Mouse (Mus musculus) heart, postnatal 36 days (tissue): ENCODE data around the gene Fryl. TPM values are rescaled to one million over a fixed set of nuclear protein-coding genes. Genes with fewer than 3 reads are reported as not detected.

Source experiments
- DNase-seq, 2 experiments: peaks; one replicate each; pipeline ENCODE4 v3.0.0; 2021 to 2022
- intact Hi-C: fragments of 180-260 bp; cut with DNase I; formaldehyde crosslinking; loops from one replicate; pipeline ENCODE4 v1.15.1; 2025
- total RNA-seq, 2 experiments: library from RNA; stranded (reverse); gene quantifications; 2 replicates each; pipeline ENCODE4 v1.2.3; 2021

Gene Fryl
- total RNA-seq, 2 experiments from 2014 or later: 37.6 to 45.2 TPM

DNA sequence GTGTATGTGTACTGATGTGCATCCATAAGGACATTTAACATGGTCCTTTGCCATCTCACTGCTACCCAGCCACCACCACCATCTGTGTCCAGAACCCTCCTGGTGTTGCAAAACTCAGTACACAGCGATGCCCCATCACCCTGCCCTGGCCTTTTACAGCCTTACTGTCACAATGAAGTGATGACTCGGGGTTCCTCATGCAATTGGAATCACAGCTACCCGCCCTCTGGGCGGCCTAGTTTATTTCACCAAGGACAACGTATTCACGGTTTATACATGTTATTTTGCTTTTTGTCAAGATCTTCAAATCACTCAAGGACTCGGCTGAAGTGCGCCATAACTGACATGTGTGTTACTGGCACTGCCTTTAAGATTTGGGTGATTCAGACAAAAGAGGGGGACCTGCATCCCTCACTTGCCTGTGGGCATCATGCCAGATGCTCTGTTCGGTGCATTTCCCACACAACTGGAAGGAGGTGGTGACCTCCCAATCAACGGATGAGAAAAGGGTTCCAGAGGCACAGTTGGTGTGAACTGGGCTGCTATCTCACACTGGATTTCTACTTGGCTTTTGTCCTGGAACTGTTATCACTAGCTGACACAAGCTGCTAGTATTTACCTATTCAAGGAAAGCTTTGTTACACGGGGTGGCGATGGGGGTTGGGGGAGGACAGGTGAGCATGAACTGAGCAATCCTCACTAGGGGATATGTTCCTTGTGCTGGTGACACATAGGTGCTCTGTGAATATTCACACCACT lies 27.9 kb downstream of the Fryl start:
- intact Hi-C loops: no loop called here
- no peak for DNase-seq

DNA sequence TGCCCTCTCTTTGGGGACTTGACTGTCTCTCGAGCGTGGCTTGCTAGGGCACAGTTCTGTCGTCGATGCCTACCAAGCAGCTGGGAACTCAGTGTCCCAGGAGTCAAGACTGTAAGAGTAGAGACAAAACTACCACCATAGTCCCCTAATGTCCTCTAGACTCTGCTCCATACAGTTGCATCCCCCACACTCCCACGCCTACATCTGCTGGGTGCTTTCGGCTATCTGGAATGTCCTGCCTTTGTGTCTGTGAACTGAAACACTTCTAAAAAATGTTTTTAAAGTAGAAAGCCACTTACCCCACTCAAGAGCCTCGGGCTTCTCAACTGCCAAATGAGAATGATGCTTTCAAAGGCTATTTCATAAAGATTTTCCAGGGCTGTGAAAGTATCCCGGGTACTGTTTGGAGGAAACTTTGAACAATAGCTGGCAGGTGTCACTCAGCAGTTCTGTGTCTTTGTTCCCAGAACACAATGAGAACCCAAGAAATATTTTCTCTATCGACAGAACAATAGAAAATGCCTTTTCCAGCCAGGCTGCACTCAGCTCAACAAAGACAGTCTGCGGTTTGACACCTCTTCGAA lies 28.8 kb downstream of the Fryl start:
- intact Hi-C loops: no loop called here
- DNase-seq: no peak

DNA sequence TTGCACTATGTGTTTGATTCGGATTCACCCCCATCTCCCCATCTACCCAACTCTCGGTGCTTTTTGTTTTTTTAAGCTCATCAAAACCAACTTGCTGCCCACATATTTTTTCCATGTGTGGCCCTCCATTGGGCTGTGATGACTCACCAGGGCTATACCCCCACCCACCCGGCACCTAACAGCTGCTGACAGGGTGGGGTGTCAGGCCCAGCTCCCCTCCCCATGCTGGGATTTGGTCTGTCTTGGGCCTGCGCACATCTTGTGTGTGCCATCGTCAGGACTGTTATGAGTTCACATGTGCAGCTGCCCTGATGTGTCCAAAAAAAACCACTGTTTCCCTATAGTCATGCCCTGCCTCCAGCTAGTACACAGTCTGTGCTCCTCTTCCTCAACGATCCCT lies 33.4 kb downstream of the Fryl start:
- intact Hi-C loops: loop anchor here (5.0 kb wide), 1 partner anchor 34 kb away; the partner anchor contains the start of gene Fryl
- no peak for DNase-seq

DNA sequence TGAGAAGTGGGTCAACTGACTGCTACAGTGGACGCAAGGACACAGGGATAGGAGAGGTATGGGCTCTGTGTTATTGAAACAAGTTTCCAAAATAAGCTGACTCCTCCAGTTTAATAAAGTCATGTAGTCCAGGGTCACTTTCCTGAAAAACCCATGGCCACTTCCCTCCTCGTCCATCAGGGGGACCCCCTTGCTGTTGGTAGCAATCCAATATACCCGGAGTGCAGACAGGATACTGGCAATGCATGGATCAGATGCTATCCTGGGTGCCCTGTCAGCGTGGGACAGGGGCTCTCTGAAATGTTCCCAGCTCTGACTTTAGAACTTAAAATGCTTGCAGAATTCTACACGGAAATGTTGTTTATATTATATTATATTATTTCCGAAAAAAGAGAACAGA lies 34.0 kb downstream of the Fryl start:
- intact Hi-C loops: loop anchor here (5.0 kb wide), 1 partner anchor 35 kb away; the partner anchor contains the start of gene Fryl
- no peak for DNase-seq

DNA sequence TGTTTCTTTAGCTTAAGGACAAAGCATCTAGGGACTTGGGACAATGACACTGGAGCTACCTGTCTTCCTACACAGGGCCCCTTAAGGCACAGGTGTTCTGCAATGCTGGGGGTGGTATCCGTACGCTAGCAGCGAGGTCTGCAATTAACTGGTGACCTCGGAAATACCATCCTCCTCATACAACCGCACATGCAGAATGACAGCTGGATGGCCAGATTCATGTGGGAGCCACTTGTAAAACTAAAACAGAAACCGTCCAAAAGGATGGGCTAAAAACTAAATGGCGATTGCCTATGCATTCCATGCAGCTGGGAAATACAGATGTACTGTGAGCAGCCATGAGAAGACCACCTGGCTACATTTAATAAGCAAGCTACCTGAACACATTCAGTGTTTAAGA lies 34.6 kb downstream of the Fryl start:
- DNase-seq: no peak
- intact Hi-C loops: loop anchor here (5.0 kb wide), 1 partner anchor 35 kb away; the partner anchor contains the start of gene Fryl

DNA sequence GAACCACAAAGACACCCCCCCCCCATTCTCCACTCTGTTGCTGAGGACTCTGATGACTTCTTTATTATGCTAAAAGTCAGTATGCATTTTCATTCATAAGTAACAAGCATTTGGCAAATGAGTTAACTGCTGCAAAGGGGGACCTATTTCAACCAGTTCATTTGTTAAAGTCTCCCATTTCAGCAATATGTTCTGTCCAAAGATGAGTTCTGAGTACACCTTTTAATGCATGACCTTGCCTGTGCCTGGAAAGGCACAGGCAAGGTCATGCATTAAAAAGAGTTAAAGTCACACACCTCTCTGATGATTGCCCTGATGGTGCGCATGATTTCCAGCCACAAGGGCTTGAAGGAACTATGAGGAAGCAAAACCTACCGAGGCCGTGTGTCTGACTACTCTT lies 36.7 kb downstream of the Fryl start:
- intact Hi-C loops: loop anchor here (5.0 kb wide), 1 partner anchor 38 kb away; the partner anchor contains the start of gene Fryl
- no peak for DNase-seq

DNA sequence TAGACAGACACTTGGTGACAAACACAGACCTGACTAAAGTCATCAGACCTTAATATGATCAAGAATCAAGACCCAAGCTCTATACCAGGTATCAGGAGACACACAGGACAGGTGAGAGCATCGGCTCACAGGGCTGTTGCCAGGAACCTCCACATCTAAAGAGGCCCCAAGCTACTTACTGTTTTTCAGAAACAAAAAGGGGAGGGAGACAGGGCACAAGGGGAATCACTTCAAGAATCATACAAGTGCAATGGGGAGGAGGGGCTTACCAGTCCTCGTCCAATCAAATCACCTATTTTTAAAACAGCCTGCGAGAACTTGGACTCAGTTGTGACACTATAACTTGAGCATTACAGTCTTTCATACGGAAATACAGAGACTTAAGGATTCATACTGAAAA lies 38.4 kb downstream of the Fryl start:
- DNase-seq: no peak
- intact Hi-C loops: no loop called here

DNA sequence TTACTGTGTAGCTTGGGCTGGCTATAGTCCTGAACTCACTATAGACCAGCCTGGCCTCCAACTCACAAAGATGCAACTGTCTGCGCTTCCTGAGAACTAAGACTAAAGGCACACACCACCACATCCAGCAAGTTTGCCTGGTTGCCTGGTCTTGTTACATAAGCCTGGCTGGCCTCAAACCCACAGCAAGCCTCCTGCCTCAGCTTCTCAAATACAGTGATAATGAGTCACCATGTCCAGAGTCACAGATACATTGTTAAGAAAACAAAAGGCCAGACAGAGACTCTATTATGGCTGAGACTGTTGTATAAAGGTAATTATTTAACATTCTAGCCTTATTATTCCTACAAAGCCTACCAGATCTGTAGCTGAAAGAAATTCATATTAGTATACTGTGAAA lies 39.3 kb downstream of the Fryl start:
- intact Hi-C loops: no loop called here
- no peak for DNase-seq

DNA sequence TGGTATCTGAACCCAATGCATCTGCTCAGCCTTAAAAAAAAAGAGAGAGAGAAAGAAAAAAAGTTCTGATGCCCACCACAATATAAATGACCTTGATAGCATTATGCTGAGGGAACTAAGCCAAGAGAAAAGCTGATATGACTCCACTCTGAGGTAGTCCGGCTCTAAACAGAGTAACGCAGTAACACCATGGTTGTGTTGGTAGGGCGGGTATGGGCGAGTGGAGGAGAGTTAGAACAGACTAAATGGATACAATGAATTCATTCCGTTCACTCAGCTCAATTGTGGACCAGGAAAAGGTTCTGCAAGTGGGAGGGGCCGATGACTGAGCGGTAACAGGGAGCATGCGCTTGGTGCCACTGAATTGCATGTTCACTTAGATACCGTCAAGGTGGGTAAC lies 40.4 kb downstream of the Fryl start:
- intact Hi-C loops: no loop called here
- no peak for DNase-seq

DNA sequence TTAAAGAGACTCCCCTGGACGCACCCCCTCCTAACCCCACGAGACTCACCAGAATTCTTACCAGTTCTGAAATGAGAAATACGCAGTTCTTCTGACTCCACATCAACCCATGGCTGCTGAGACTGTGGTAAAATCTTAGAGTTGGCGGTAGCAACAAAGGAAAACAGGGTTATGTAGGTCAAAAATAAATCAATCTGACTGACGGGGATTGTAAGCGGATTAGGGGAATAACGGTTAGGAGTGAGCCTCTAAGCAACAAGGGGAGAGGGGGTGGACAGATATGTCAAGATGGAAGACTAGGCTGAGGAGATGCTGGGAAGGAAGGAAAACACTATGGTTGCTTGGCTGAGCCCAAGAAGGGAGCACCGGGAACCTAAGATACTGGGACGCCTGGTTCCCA lies 44.0 kb downstream of the Fryl start:
- DNase-seq: no peak
- intact Hi-C loops: no loop called here

DNA sequence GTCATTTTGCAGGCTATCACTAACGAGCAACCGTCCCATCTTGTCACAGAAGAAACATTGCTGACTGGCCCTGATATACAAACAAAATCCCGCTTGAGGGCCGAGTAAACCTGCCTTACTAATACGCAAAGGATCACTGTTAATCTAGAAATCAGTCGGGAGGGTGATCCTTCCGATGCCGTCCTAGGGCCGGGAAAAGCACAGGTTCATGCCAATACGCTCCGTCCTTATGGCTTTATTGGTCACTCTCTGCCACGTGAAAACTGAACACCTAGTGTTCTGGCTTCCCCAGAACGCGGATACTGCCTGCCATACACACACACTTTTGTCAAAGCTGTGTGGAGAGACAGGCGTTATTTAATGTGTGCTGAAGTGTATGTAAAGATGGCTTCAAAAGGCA lies 44.5 kb downstream of the Fryl start:
- no peak for DNase-seq
- intact Hi-C loops: no loop called here

DNA sequence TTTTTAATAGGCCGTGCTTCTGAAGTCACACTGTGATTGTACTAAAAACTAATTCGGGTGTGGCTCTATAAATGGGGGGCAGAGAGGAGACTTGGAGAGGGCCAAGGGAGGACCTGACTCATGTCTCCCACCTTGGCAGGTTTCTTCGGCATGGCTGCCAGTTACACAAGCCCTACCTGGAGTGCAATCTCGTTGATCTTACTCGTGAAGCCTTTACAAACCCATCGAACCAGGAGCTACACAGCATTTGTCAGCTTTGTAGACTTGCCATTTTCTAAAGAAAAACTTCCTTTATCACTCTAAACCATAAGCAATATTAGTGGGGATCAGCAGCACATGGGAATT lies 45.5 kb downstream of the Fryl start:
- no peak for DNase-seq
- intact Hi-C loops: no loop called here

DNA sequence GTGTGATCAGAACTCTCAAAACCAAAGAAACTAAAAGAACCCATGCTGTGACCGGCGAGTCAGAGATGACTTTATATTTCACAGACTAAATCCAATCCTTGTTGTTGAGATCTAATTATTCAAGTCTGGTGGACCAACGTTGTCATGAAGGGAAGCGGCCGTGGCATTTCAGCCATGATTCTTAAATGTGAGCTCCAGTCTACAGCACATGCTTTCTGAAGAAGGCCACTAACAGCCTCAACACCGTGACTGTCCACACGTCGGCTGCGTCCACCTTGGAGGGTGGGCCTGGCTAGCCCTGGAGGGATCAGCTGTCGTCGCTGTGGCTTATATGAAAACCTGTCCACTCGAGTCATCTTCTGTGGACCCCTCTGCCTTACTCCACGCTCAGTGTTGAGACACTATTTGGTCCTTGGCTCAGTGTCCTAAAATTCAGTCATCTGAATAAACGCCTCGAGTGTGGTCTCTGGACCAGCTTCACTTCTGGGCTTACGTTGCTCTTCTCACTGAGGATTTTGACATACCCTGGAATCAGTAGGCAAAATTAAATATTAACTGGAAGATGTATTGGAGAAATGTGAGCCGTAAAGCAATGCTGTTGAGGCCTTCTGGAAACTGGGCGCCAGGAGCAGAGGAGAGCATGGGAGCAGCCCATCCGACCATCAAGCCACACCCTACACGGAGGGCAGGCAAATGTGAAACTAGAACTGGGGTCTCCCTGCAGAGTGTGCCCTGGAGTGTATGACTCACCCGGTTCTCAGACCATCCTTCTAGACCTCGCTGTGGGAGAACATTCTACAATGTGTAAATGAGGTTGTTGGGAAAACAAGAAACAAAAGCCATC lies 46.1 kb downstream of the Fryl start:
- intact Hi-C loops: no loop called here
- DNase-seq: no peak

DNA sequence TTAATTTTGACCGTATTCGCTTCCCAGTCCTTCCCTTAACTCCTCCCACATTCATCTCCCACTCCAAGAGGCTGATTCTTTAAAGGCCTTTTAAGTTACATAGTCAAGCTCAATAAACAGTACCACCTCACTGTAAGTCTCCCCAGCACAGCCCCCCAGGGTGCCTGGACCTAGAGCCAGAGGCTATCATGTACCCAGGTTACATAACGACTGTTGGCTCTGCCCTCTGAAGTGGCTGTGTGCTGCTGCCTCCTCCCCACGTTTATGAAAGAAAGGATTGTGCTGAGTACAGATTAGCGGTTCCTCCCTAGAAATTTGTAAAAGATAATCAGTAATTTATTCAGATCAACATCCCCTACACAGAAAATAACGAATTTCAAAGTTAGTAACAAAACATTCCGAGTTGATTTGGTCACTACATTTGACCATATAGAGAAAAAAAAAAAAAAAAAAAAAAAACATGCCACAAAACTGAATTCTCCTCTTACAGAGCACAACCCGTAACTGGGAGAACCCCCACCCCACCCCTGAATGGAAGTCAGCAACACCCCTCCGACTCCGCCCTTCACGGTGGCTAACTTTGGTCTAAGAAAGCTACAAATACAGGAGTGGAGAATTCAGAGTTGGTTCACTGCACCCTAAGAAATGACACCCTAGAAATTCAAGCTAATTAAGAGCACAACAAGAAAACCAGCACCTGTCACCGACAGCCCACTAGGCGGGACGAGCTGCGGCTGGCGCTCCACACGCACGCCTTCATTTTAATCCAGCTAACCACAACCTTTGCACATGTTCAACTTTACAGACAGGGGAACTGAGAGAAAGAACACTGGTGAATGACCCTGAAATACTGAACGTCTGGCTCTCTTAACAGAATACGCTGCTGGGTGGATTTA lies 47.0 kb downstream of the Fryl start:
- no peak for DNase-seq
- intact Hi-C loops: loop anchor here (5.0 kb wide), 1 partner anchor 83 kb away; the partner anchor contains the start of gene Ociad1

DNA sequence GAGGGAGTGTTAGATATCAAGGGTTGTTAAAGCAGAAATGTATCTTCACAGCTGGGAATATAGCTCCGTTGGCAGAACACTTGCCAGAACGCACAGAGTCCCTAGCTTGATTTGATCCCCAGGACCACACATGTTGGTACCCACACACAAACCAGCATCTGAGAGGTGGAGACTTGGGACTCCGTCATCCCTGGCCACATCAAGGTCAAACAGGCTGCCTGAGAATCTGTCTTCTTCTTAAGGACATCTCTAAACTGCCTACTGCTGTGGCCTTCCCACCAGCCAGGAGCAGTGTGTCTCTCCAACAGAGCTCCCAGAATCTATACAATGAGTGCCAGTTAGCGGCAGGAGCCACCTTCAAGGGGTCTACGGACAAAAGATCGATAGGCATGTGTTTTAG lies 47.8 kb downstream of the Fryl start:
- intact Hi-C loops: loop anchor here (5.0 kb wide), 1 partner anchor 84 kb away; the partner anchor contains the start of gene Ociad1
- DNase-seq: no peak

DNA sequence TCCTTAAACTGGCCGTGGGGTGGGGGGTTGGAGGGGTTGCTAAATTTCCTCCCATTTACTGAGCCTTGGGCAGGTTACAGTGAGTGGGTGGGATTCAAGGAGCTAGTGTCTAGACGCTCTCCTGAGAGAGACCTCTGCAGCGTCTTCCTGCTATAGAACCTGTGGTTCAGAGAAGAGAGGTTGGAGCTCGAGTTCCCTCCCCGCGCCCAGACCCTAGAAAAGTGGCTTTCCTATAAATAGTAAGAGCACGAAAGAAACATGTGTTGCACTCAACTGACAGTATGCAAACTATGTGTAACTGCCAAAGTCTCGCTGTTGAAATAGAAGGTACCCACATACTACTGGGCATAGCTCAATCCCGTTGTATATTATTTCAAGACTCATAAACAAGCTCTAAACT lies 49.7 kb downstream of the Fryl start:
- intact Hi-C loops: loop anchor here (5.0 kb wide), 1 partner anchor 86 kb away; the partner anchor contains the start of gene Ociad1
- no peak for DNase-seq

DNA sequence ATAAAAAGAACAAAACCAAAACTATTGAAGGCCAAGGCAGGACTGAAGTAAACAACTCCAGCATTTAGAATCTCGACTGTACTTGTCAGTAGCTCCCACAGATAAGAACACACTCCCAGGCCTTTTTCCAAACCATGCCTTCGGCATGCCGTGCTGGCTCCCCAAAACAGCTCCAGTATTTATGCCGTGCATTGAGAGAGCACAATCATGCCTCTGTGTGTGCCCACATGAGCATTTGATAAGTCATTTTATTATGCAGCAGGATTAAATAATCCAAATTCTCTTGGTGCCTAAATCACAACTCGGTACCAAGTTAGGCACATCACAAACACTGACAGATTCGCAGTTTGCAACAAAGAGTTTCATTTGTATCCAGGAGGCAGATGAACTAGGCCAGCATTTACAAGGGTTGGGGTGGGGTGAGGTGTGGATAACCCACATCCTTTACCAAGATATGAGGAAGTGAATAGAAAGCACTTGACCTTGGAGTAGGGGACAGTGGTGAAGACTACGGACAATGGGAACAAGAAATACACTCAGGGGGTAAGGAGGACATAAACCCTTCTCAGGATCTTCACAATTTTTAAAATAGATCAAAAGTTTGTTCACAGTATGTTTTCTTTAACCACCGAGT lies 50.3 kb downstream of the Fryl start:
- intact Hi-C loops: loop anchor here (5.0 kb wide), 1 partner anchor 86 kb away; the partner anchor contains the start of gene Ociad1
- DNase-seq: no peak

DNA sequence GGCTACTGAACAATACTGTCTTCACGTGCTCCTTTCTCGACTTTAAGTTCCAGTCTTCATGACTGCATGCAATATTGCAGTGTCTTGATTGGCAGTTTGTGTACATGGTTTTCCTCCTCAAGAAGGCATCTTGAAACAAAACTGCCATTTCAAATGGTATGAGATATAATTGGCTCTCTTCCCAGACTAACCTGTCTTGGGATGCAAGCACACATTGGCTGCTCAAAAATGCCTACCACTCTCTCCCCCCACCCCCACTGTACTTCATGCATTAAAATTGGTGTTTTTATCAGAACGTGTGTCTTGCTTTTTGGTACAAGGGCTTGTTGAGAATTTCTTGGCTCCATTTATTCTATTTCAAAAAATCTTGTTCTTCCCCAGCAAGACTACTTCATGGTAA lies 51.4 kb downstream of the Fryl start:
- intact Hi-C loops: loop anchor here (5.0 kb wide), 1 partner anchor 87 kb away; the partner anchor contains the start of gene Ociad1
- no peak for DNase-seq

DNA sequence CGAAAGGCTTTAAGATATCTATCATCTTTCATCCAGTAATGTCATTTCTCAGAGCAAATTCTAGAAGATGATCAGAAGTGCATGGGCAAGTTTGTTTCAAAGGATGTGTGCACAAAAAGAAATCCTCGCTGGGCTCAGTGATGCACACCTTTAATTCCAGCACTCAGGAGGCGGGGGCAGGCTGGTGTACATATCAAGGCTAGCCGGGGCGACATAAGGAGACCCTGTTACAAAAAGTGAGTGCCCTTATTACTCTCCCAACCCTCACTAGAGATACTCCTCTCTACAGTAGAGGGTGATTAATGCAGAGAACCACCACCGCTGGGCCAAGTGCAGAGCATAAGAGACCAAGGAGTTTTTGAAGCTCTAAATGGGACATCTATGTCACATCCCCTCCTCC lies 53.9 kb downstream of the Fryl start:
- intact Hi-C loops: no loop called here
- DNase-seq: no peak

DNA sequence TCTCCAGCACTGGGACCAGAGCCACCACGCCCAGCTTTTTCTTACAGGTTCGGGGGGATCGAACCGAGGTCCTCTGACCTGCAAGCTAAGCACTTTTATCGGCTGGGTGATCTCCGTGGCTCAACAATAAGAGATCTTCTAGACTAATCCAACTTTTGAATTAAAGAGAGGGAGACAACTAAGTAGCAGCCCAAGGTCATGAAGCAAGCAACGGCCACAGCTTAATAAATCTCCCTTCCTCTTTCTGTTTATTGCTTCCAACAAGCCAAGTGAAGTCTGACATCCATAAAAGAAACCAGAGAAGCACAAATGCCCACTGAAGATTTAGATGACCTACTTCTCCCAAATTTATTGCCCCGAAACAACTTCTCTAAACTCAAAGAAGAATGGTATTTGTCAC lies 54.3 kb downstream of the Fryl start:
- intact Hi-C loops: no loop called here
- DNase-seq: no peak
